Mouse (Mus musculus) midbrain, embryonic 11.5 days (tissue): ENCODE measurements around the gene Gstt2. TPM values are rescaled to one million over a fixed set of nuclear protein-coding genes. Genes with fewer than 3 reads are reported as not detected.
"Not testable (repeated sequence)": the region's sequence is repeated elsewhere in the genome, so short reads cannot be mapped to it uniquely, and the experiment has no call there.

Experiments used
- ATAC-seq: fragments of 200-750 bp; cut with Nextera tagmentation; 2 replicates; pipeline ENCODE4 v1.8.0; 2017; ENCODE audit warnings: moderate TSS enrichment, moderate library complexity; ENCODE audit not compliant: low FRiP score
- DNase-seq: peaks from one replicate; pipeline ENCODE4 v3.0.0; 2015; ENCODE audit warnings: low spot score; ENCODE audit errors: missing footprints
- H3K27ac ChIP-seq: fragments of 300-500 bp; sonication (generic); 2 replicates; pipeline ENCODE4 v1.5.1; 2014; ENCODE audit warnings: low read depth, low read length
- H3K27me3 ChIP-seq: fragments of 300-500 bp; sonication (generic); 2 replicates; pipeline ENCODE4 v1.6.1; 2014; ENCODE audit warnings: mild to moderate bottlenecking, low read length, moderate library complexity, mixed read lengths; ENCODE audit not compliant: control insufficient read depth, insufficient read depth
- H3K36me3 ChIP-seq: fragments of 300-500 bp; sonication (generic); 2 replicates; pipeline ENCODE4 v1.6.1; 2014; ENCODE audit warnings: mild to moderate bottlenecking, low read length, moderate library complexity, mixed read lengths; ENCODE audit not compliant: control insufficient read depth, insufficient read depth
- H3K4me1 ChIP-seq: fragments of 300-500 bp; sonication (generic); 2 replicates; pipeline ENCODE4 v1.6.1; 2014; ENCODE audit warnings: low read length; ENCODE audit not compliant: control insufficient read depth, insufficient read depth
- H3K4me2 ChIP-seq: fragments of 300-500 bp; sonication (generic); 2 replicates; pipeline ENCODE4 v1.6.1; 2014; ENCODE audit warnings: mild to moderate bottlenecking, moderate library complexity
- H3K4me3 ChIP-seq: fragments of 300-500 bp; sonication (generic); 2 replicates; pipeline ENCODE4 v1.5.1; 2014; ENCODE audit warnings: low read depth, low read length
- H3K9ac ChIP-seq: fragments of 300-500 bp; sonication (generic); 2 replicates; pipeline ENCODE4 v1.6.1; 2014; ENCODE audit warnings: low read length
- H3K9me3 ChIP-seq: fragments of 300-500 bp; sonication (generic); 2 replicates; pipeline ENCODE4 v1.6.1; 2016; ENCODE audit warnings: low read length; ENCODE audit not compliant: control insufficient read depth
- WGBS: fragments of 180-500 bp; shearing (Covaris S2); extraction: QIAGEN DNeasy Blood & Tissue Kit; methylation state at CpG from one replicate; pipeline ENCODE4 v1.1.7; 2014; 5-methylcytosine and 5-hydroxymethylcytosine counted together
- polyA plus RNA-seq: library from polyadenylated mRNA; unstranded; fragments of >200 nt; fragmentation: Nextera tagmentation; extraction: Ambion mirVana; gene quantifications from 2 replicates; pipeline ENCODE4 v1.2.1, GENCODE M21; 2014

Gene Gstt2
- polyA plus RNA-seq, 1 experiment from 2014 or later: 8.4 TPM

DNA sequence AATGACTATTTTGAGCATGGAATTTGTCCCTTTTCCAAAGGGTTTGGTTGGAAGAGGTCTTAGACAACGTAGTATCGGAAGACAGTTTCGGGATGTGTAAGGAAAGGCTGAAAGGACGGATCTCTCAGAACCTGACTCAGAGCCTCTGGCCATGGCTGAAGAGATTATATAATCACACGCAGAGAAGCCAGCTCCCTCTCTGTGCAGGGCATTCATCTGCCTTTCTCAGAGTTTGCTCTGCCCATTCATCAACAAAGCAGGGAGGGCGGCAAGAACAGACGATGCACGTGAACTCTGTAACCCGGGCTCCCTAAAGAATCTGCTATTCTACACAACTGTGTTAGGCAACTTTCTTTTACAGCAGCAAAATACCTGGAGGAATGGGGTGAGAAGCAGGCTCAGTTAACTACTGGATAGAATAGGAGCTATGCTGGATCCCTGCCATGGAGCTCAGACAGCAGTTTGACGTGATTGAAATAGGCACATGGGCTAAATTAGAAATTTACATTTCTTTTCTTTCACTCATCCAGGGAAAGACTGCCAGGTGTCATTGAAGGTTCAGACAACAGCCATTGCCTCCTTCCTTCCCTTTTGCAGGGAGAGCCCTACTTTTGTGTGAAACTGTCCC is 36.4 kb upstream of the Gstt2 start:
- Histone ChIP-seq H3K27me3 (no peaks in the 10 kb centered on the region), H3K4me2 (peak overlapping the region; percentile 64), H3K4me1 (peaks cover 11% of the 10 kb centered on the region; the same call in 1 of the 2 replicates), H3K36me3 (no peaks in the 10 kb centered on the region), H3K9me3 (no peaks in the 10 kb centered on the region), H3K9ac (peak overlapping the region; percentile 58), H3K4me3 (peak overlapping the region; percentile 32), H3K27ac (peak overlapping the region; percentile 82)
- 11% methylated on average over 10 of the region's 10 CpGs for WGBS
- ATAC-seq: peak; percentile 26
- DNase-seq: peak; percentile 93

GRCm38 (mm10) chr10:75872915-75873542 is 35.8 kb upstream of the Gstt2 start:
- Histone ChIP-seq H3K36me3 (no peaks in the 10 kb centered on the region), H3K4me1 (peaks cover 11% of the 10 kb centered on the region; the same call in 1 of the 2 replicates), H3K9ac (peak overlapping the region; percentile 58), H3K27me3 (no peaks in the 10 kb centered on the region), H3K4me2 (peak overlapping the region; percentile 64), H3K27ac (peak overlapping the region; percentile 82), H3K4me3 (peak overlapping the region; percentile 32), H3K9me3 (no peaks in the 10 kb centered on the region)
- WGBS: 0% methylated on average over 11 of the region's 11 CpGs
- peak; percentile 99 for ATAC-seq
- peak; percentile 98 for DNase-seq

DNA sequence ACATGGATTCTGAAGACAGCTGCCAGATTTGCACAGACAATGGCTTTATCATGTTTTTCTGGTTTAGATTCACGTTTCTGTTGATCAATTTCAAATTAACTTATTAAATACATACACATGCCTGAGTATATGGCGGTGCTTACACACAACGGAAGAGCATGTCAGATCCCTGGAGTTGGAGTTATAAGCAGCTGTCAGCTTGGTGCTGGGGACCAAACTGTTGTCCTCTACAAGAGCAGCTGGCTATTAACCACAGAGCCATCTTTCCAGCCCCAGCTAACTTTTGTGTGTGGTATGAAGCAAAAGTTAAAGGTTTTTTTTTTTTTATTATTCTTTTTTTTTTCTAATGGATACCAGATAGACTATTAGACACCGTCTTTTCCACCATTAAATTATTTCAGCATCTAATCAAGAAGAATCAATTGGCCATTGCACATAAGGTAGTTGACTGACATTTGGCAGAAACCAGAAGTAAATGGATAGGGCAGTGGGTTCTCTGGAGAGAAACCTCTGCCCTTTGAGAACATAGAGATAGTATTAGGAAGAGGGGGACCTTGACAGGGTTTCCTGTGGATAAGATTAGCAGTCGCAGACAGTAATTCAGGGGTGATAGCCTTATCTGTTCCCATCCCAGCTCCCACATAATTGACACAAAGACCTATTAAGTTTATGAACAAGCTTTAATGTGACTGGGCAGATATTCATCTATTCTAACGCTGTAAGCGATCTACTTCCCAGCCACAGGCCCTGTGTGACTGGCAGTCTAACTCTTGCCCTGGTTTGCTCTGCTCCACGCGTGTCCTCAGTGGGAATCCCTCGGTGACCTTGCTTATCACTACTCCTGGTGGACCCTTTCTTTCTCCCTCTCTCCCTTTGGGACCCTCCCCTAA is 35.0 kb upstream of the Gstt2 start:
- ATAC-seq (peak; percentile 8; the same call in 1 of the 2 replicates), DNase-seq (no peak)
- no peaks in the 10 kb centered on the region for H3K27me3 ChIP-seq
- peak overlapping the region; percentile 58 for H3K9ac ChIP-seq
- peak overlapping the region; percentile 82 for H3K27ac ChIP-seq
- WGBS: 37% methylated on average over 10 of the region's 10 CpGs
- H3K4me3 ChIP-seq: peak overlapping the region; percentile 32
- peaks cover 11% of the 10 kb centered on the region; the same call in 1 of the 2 replicates for H3K4me1 ChIP-seq
- H3K36me3 ChIP-seq: no peaks in the 10 kb centered on the region
- peak overlapping the region; percentile 64 for H3K4me2 ChIP-seq
- no peaks in the 10 kb centered on the region for H3K9me3 ChIP-seq

DNA sequence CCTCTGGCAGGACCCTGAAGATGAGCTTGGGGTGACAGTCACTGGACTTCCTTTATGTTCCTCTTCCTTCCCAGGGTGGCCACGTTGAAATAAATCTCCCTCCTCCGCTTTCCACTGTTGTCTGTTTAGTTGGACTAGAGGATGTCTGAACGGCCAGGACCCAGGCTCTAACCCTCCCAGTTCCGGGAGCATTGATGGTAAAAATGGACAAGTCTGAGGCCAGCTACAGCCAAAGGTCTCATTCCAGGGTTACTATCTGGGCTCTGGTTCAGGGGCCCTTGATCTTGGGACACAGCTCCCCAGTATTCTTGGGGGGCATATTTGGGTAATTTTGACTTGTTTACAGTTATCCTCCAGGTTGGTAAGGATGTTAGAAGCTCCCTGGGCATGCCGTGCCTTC is 24.4 kb upstream of the Gstt2 start:
- DNase-seq (peak; percentile 83), ATAC-seq (no peak)
- Histone ChIP-seq H3K36me3 (0 out of 2 replicates have a peak, but pooled peaks cover 5% of the 10 kb centered on the region), H3K27me3 (no peaks in the 10 kb centered on the region), H3K4me1 (peaks cover 22% of the 10 kb centered on the region), H3K9me3 (no peaks in the 10 kb centered on the region), H3K9ac (no peak overlapping the region), H3K4me2 (no peak overlapping the region), H3K4me3 (no peak overlapping the region), H3K27ac (no peak overlapping the region)
- 48% methylated on average over 5 of the region's 5 CpGs for whole genome bisulfite sequencing

GRCm38 (mm10) chr10:75860746-75861145 is 23.5 kb upstream of the Gstt2 start:
- Histone ChIP-seq H3K9ac (peak overlapping the region; percentile 33; the same call in 1 of the 2 replicates), H3K27ac (peak overlapping the region; percentile 10; the same call in 1 of the 2 replicates), H3K4me3 (no peak overlapping the region), H3K27me3 (no peaks in the 10 kb centered on the region), H3K36me3 (0 out of 2 replicates have a peak, but pooled peaks cover 5% of the 10 kb centered on the region), H3K9me3 (no peaks in the 10 kb centered on the region), H3K4me1 (peaks cover 22% of the 10 kb centered on the region), H3K4me2 (peak overlapping the region; percentile 73)
- 22% methylated on average over 7 of the region's 7 CpGs for whole genome bisulfite sequencing
- DNase-seq: peak; percentile 90
- no peak; the same call in 1 of the 2 replicates for ATAC-seq

DNA sequence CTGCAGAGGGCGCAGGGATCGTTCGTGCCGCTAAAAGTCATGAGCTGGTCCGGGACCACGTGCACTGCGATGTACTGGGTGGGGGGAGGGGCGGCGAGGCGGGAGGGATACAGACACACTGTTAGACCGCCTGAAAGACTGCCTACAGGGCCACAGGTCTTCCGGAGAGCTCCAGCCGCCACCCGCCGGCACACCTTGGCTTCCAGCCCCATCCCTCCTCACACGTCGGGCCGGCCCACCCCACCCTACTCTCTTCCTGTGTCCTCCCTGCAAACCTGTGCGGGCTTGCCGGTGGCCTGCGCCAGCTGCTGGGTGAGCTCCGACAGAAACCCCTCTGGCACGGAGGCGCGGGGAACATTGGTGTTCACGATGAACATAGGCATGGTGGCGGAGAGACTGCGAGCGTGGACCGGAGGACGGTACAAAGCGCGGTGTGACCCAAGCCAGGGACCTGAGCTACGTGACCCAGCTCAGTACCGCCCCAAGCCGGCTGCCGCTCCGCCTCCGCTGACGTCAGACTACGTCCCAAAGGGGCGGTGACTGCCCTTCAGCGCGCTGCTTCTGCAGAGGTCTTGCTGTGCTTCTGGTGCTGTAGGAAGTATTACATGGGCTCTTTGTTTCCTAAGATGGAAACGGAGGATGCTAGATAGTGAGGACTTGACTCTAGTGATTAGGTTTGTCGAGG is 22.7 kb upstream of the Gstt2 start, which contains the start of gene Mif:
Gene Mif, minus strand, starts transcription at position 455 of the 685 bp plus-strand sequence.
- not testable (repeated sequence) for H3K9me3 ChIP-seq, H3K36me3 ChIP-seq, H3K27me3 ChIP-seq
- peak within 1 kb of the TSS; percentile 73 for H3K4me2 ChIP-seq
- DNase-seq (peak; percentile 100), ATAC-seq (peak; percentile 96)
- peak within 1 kb of the TSS; percentile 92 for H3K9ac ChIP-seq
- peak within 1 kb of the TSS; percentile 75 for H3K4me3 ChIP-seq
- H3K27ac ChIP-seq: peak within 1 kb of the TSS; percentile 83
- under 1% methylated on average over 34 of the region's 46 CpGs for WGBS
- H3K4me1 ChIP-seq: peaks cover 22% of the 10 kb centered on the region

DNA sequence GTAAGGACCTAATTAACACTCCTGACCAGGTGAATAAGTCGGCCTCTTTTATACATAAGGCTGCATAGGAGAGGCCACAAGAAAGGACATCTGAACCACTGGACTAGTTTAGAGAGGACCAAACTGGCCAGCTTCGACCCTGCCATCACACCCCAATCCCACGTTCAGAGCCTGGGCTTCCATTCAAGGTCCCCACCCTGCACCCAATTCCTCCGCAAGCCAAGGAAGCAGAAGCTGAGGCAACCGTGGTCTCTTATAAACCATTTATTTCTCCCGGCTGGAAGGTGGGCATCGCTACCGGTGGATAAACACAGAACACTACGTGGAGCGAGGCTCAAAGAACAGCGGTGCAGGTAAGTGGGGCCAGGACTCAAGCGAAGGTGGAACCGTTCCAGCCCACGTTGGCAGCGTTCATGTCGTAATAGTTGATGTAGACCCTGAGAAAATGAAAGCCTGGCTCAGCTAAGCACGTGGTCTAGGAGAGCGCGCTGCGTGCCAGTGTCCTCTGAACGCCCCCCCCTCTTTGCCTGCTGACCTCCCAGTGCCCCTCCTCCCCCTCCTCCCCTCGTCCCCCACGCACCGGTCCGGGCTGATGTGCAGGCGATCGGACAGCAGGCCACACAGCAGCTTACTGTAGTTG is 22.0 kb upstream of the Gstt2 start:
- H3K4me1 ChIP-seq: peaks cover 22% of the 10 kb centered on the region
- WGBS: 2% methylated on average over 27 of the region's 27 CpGs
- ATAC-seq (peak; percentile 78), DNase-seq (peak; percentile 93)
- no peak overlapping the region; the same call in 1 of the 2 replicates for H3K27ac ChIP-seq
- H3K27me3 ChIP-seq: no peaks in the 10 kb centered on the region
- H3K36me3 ChIP-seq: 0 out of 2 replicates have a peak, but pooled peaks cover 5% of the 10 kb centered on the region
- H3K4me3 ChIP-seq: peak overlapping the region; percentile 75
- no peaks in the 10 kb centered on the region for H3K9me3 ChIP-seq
- peak overlapping the region; percentile 92 for H3K9ac ChIP-seq
- peak overlapping the region; percentile 73 for H3K4me2 ChIP-seq

GRCm38 (mm10) chr10:75857598-75857997 is 20.4 kb upstream of the Gstt2 start:
- H3K4me1 ChIP-seq: peaks cover 22% of the 10 kb centered on the region
- no peak overlapping the region for H3K4me2 ChIP-seq
- no peak overlapping the region for H3K4me3 ChIP-seq

More at GRCm38 (mm10) chr10:75857598-75857997, 20.4 kb upstream of the Gstt2 start:
- no peaks in the 10 kb centered on the region for H3K27me3 ChIP-seq
- DNase-seq: peak; percentile 82
- no peak overlapping the region for H3K9ac ChIP-seq
- H3K36me3 ChIP-seq: 0 out of 2 replicates have a peak, but pooled peaks cover 5% of the 10 kb centered on the region
- H3K27ac ChIP-seq: no peak overlapping the region
- 96% methylated on average over 4 of the region's 4 CpGs for WGBS
- ATAC-seq: no peak
- H3K9me3 ChIP-seq: no peaks in the 10 kb centered on the region
